Mouse (Mus musculus) midbrain, embryonic 13.5 days (tissue): ENCODE data around the gene Psmg4. TPM values are rescaled to one million over a fixed set of nuclear protein-coding genes. Genes with fewer than 3 reads are reported as not detected.

Experiments used
- ATAC-seq: fragments of 200-750 bp; cut with Nextera tagmentation; 2 replicates; pipeline ENCODE4 v1.8.0; 2017; ENCODE audit warnings: mild to moderate bottlenecking, moderate TSS enrichment, moderate library complexity
- H3K27ac ChIP-seq: fragments of 300-500 bp; sonication (generic); 2 replicates; pipeline ENCODE4 v1.5.1; 2015; ENCODE audit warnings: inconsistent platforms, mild to moderate bottlenecking, moderate library complexity
- H3K27me3 ChIP-seq: fragments of 300-500 bp; sonication (generic); 2 replicates; pipeline ENCODE4 v1.6.1; 2015; ENCODE audit warnings: mild to moderate bottlenecking, inconsistent platforms
- H3K36me3 ChIP-seq: fragments of 300-500 bp; sonication (generic); 2 replicates; pipeline ENCODE4 v1.6.1; 2015; ENCODE audit warnings: mild to moderate bottlenecking, inconsistent platforms
- H3K4me1 ChIP-seq: fragments of 300-500 bp; sonication (generic); replicated peaks from 2 replicates; pipeline ENCODE4 v1.6.1; 2015; ENCODE audit warnings: inconsistent platforms
- H3K4me2 ChIP-seq: fragments of 300-500 bp; sonication (generic); replicated peaks from 2 replicates; pipeline ENCODE4 v1.6.1; 2015; ENCODE audit warnings: moderate library complexity, mild to moderate bottlenecking, inconsistent platforms
- H3K4me3 ChIP-seq: fragments of 300-500 bp; sonication (generic); replicated peaks from 2 replicates; pipeline ENCODE4 v1.5.1; 2015; ENCODE audit warnings: mild to moderate bottlenecking, inconsistent platforms
- H3K9ac ChIP-seq: fragments of 300-500 bp; sonication (generic); replicated peaks from 2 replicates; pipeline ENCODE4 v1.6.1; 2015; ENCODE audit warnings: mild to moderate bottlenecking, inconsistent platforms
- H3K9me3 ChIP-seq: fragments of 300-500 bp; sonication (generic); 2 replicates; pipeline ENCODE4 v1.6.1; 2016; ENCODE audit warnings: mild to moderate bottlenecking, inconsistent platforms
- WGBS: fragments of 180-500 bp; shearing (Covaris S2); methylation state at CpG from one replicate; pipeline ENCODE4 v1.1.7; 2015; 5-methylcytosine and 5-hydroxymethylcytosine counted together
- polyA plus RNA-seq: library from polyadenylated mRNA; unstranded; fragments of >200 nt; fragmentation: Nextera tagmentation; extraction: Ambion mirVana; gene quantifications from 2 replicates; pipeline ENCODE4 v1.2.1, GENCODE M21; 2015

The Psmg4 gene
- polyA plus RNA-seq, 1 experiment from 2014 or later, result 94.6 TPM

DNA sequence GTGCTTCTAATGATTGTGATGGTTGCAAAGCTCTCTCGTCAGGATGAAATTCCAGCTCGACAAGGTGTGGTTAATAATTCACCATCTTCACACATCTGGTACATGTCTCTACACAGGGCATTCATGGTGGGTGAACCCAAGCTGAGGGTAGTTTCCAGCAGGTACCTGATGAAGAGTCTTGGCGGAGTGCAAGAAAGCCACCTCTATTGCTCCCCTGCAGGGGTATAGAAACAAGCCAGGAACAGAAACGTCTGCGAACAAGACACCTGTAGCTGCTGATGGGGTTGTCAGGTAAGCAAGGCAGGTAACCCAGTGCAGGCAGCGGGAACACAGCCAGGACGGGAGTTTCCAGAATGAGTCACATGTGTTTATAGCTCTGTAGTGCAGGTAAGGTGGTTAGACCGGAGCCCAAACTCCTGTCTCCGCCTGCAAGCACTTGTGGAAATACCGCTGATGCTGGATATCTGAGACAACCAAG, 50.0 kb downstream of the Psmg4 start:
- 81% methylated on average over 10 of the region's 10 CpGs for WGBS
- Histone ChIP-seq H3K9ac (no peak overlapping the region), H3K27me3 (no peaks in the 10 kb centered on the region), H3K4me1 (0 out of 2 replicates have a peak, but pooled peaks cover under 1% of the 10 kb centered on the region), H3K27ac (no peak overlapping the region), H3K36me3 (peaks cover 14% of the 10 kb centered on the region; the same call in 1 of the 2 replicates), H3K9me3 (no peaks in the 10 kb centered on the region), H3K4me2 (no peak overlapping the region), H3K4me3 (no peak overlapping the region)
- no peak for ATAC-seq

DNA sequence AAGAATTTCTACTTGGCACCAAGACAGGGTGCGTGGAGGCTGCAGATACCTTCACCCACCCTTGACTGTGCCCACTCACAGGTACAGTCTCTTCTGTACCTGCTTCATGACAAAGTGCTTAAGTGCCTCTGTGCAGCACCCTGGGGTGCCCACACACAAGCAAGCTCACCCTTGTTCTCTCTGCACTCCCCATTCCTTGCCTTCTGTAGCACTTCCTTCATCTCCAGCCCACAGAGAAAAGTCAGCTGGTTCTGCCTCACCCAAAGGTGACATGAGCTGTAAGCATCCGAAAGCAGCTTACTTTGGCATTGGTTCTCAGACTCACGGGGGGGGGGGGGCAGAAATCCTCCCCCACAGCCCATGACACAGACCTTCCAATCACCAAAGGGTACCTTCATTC, 52.1 kb downstream of the Psmg4 start:
- no peak overlapping the region for H3K4me3 ChIP-seq
- ATAC-seq, result no peak
- no peaks in the 10 kb centered on the region for H3K4me1 ChIP-seq
- peaks cover 21% of the 10 kb centered on the region; the same call in 1 of the 2 replicates for H3K36me3 ChIP-seq
- WGBS, result 94% methylated on average over 3 of the region's 3 CpGs
- H3K9ac ChIP-seq, result no peak overlapping the region
- no peak overlapping the region for H3K27ac ChIP-seq
- no peaks in the 10 kb centered on the region for H3K27me3 ChIP-seq
- no peak overlapping the region for H3K4me2 ChIP-seq
- H3K9me3 ChIP-seq, result no peaks in the 10 kb centered on the region

- Histone ChIP-seq H3K4me3 (no peak overlapping the region), H3K27ac (no peak overlapping the region; the same call in 1 of the 2 replicates), H3K4me2 (no peak overlapping the region), H3K9ac (no peak overlapping the region), H3K9me3 (no peaks in the 10 kb centered on the region), H3K4me1 (peaks cover 20% of the 10 kb centered on the region), H3K27me3 (no peaks in the 10 kb centered on the region), H3K36me3 (peaks cover 18% of the 10 kb centered on the region; the same call in 1 of the 2 replicates)
- no peak for ATAC-seq
- WGBS, result 68% methylated on average over 3 of the region's 3 CpGs
Observed at GRCm38 (mm10) chr13:34218776-34219175, 56.0 kb downstream of the Psmg4 start.

GRCm38 (mm10) chr13:34219728-34220127, 57.0 kb downstream of the Psmg4 start:
- H3K36me3 ChIP-seq, result peaks cover 14% of the 10 kb centered on the region; the same call in 1 of the 2 replicates
- 76% methylated on average over 3 of the region's 3 CpGs for WGBS
- H3K4me2 ChIP-seq, result no peak overlapping the region
- no peak overlapping the region for H3K9ac ChIP-seq
- H3K4me3 ChIP-seq, result no peak overlapping the region
- H3K4me1 ChIP-seq, result peaks cover 28% of the 10 kb centered on the region
- ATAC-seq, result peak; percentile 15; the same call in 1 of the 2 replicates
- H3K27me3 ChIP-seq, result no peaks in the 10 kb centered on the region
- no peaks in the 10 kb centered on the region for H3K9me3 ChIP-seq
- H3K27ac ChIP-seq, result no peak overlapping the region

GRCm38 (mm10) chr13:34222985-34223384, 60.2 kb downstream of the Psmg4 start:
- peaks cover 58% of the 10 kb centered on the region for H3K4me1 ChIP-seq
- H3K9me3 ChIP-seq, result no peaks in the 10 kb centered on the region
- peak overlapping the region; percentile 36; the same call in 1 of the 2 replicates for H3K27ac ChIP-seq
- no peak overlapping the region for H3K4me2 ChIP-seq
- WGBS, result 43% methylated on average over 7 of the region's 7 CpGs
- H3K4me3 ChIP-seq, result no peak overlapping the region
- H3K36me3 ChIP-seq, result peaks cover 12% of the 10 kb centered on the region; the same call in 1 of the 2 replicates
- no peaks in the 10 kb centered on the region for H3K27me3 ChIP-seq
- H3K9ac ChIP-seq, result no peak overlapping the region
- no peak for ATAC-seq

DNA sequence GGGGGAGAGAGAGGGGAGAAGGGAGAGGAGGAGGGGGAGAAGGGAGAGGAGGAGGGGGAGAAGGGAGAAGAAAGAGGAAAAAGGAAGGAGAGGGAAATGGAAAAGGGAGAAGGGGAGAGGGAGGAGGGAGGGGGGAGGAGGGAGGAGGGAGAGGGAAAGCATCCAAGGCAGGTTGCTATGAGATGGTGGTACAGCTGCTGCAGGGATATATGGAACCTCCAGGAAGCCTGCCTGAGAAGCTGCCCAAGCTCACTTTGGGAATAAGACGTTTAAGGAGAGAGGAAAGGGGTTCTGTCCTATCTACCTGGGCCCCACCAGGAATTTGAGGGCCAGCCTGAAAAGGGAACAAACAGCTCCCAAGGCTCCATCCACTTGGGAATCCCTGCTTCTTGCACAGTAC, 64.2 kb downstream of the Psmg4 start:
- no peaks in the 10 kb centered on the region for H3K9me3 ChIP-seq
- peaks cover 64% of the 10 kb centered on the region for H3K4me1 ChIP-seq
- H3K27me3 ChIP-seq, result no peaks in the 10 kb centered on the region
- H3K4me2 ChIP-seq, result no peak overlapping the region
- no peak overlapping the region for H3K27ac ChIP-seq
- H3K9ac ChIP-seq, result no peak overlapping the region
- H3K36me3 ChIP-seq, result no peaks in the 10 kb centered on the region
- WGBS, result 15% methylated on average over 1 of the region's 1 CpGs
- 0 out of 2 replicates have a peak, but pooled peaks have one; percentile 8 for ATAC-seq
- H3K4me3 ChIP-seq, result no peak overlapping the region

Other genes with a start within 250 kb of the Psmg4 start
- gene Nqo2, start 198.3 kb upstream of the Psmg4 start, polyA plus RNA-seq, result 8.4 and 9.7 TPM in 2 replicates
- 5.3 and 6.4 TPM in 2 replicates for gene Ripk1, start 160.6 kb upstream of the Psmg4 start, polyA plus RNA-seq
- gene Serpinb6a, start 160.2 kb upstream of the Psmg4 start, polyA plus RNA-seq, result 29.5 and 31.1 TPM in 2 replicates
- 31.6 and 36.8 TPM in 2 replicates for gene Bphl, start 125.4 kb upstream of the Psmg4 start, polyA plus RNA-seq
- 1,655 and 1,711 TPM in 2 replicates for gene Tubb2a, start 85.0 kb upstream of the Psmg4 start, polyA plus RNA-seq
- 833 and 846 TPM in 2 replicates for gene Tubb2b, start 32.5 kb upstream of the Psmg4 start, polyA plus RNA-seq
- gene Slc22a23, start 182.2 kb downstream of the Psmg4 start, polyA plus RNA-seq, result 15.3 and 15.8 TPM in 2 replicates